Comparison of ENCODE assay signal across 8 mouse cellular contexts in the genomic region with DNA sequence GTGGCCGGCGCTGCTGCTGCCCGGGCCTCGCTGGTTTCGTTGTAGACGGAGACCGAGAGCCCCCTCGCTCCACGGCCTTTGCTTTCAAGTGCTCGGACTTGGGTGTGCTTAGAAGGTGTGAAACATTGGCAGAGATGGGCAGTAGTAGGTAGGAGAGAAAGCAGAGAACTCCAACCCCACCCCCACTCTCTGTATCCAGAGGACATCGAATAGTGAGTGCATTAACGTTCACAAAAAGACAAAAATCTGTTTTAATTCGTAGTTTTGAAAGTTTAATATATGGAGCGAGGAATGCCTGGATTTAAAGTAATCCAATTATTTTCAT.
DNase-seq lines count a peak whose midpoint lies in the region; ATAC-seq and TF ChIP-seq lines count a peak whose summit lies in the region.

No protein-coding gene starts in this region.

- peaks cover 4% of the 10 kb centered on the region; the same call in 1 of the 2 replicates for H3K79me2 ChIP-seq in liver, adult 2 months (ENCODE audit: control insufficient read depth, insufficient read depth, low read length)

- H3K9ac ChIP-seq in liver, adult 2 months (ENCODE audit: low read depth, low read length) = peak overlapping the region; percentile 81
- peak overlapping the region; percentile 79 for H3K9ac ChIP-seq in intestine, embryonic 16.5 days (ENCODE audit: low read depth, low read length)
- H3K9ac ChIP-seq in neural tube, embryonic 12.5 days = peak overlapping the region; percentile 70

- no peak; the same call in 1 of the 2 replicates for ATAC-seq in intestine, embryonic 16.5 days
- ATAC-seq in neural tube, embryonic 12.5 days (ENCODE audit: low FRiP score, low read depth) = no peak

- TF ChIP-seq CTCF in liver, adult 2 months (IDR thresholded peaks at IDR 0.05; ENCODE audit: low read depth, low read length) = no peak
- TF ChIP-seq CTCF in embryonic fibroblast, embryonic 13.5 days (IDR thresholded peaks at IDR 0.05; ENCODE audit: borderline replicate concordance, insufficient read depth, low read length) = no peak

- peaks cover 10% of the 10 kb centered on the region for H3K4me1 ChIP-seq in liver, adult 2 months (ENCODE audit: control insufficient read depth, insufficient read depth, low read length)
- H3K4me1 ChIP-seq in embryonic fibroblast, embryonic 13.5 days (ENCODE audit: control insufficient read depth, insufficient read depth, low read length) = peaks cover 14% of the 10 kb centered on the region
- H3K4me1 ChIP-seq in intestine, embryonic 16.5 days (ENCODE audit: control insufficient read depth, insufficient read depth, low read length) = peaks cover 30% of the 10 kb centered on the region
- peaks cover 22% of the 10 kb centered on the region for H3K4me1 ChIP-seq in neural tube, embryonic 12.5 days

- peak overlapping the region; percentile 57 for H3K4me3 ChIP-seq in liver, adult 2 months (ENCODE audit: insufficient read depth, low read depth, low read length)
- H3K4me3 ChIP-seq in embryonic fibroblast, embryonic 13.5 days (ENCODE audit: insufficient read depth, low read length) = peak overlapping the region; percentile 30
- peak overlapping the region; percentile 56 for H3K4me3 ChIP-seq in intestine, embryonic 16.5 days (ENCODE audit: low read length)
- peak overlapping the region; percentile 43 for H3K4me3 ChIP-seq in neural tube, embryonic 12.5 days

- DNase-seq in liver, adult 2 months (ENCODE audit: extremely low read depth, low read depth, low spot score) = no peak
- DNase-seq in liver = no peak
- no peak for DNase-seq in gastrocnemius, postnatal 25 days
- no peak for DNase-seq in urinary bladder, postnatal 10 days (ENCODE audit: low spot score)
- DNase-seq in embryo, embryonic 10 days (ENCODE audit: low spot score) = no peak

- peak overlapping the region; percentile 71 for H3K27ac ChIP-seq in liver, adult 2 months (replicated peaks; ENCODE audit: insufficient read depth, low read depth, low read length)
- no peak overlapping the region for H3K27ac ChIP-seq in embryonic fibroblast, embryonic 13.5 days (ENCODE audit: insufficient read depth, low read length)
- peak overlapping the region; percentile 76 for H3K27ac ChIP-seq in intestine, embryonic 16.5 days (ENCODE audit: low read length)
- peak overlapping the region; percentile 75; the same call in 1 of the 2 replicates for H3K27ac ChIP-seq in neural tube, embryonic 12.5 days

- H3K36me3 ChIP-seq in liver, adult 2 months (ENCODE audit: control insufficient read depth, insufficient read depth, low read length) = no peaks in the 10 kb centered on the region
- H3K36me3 ChIP-seq in intestine, embryonic 16.5 days (ENCODE audit: control insufficient read depth, insufficient read depth, low read length) = no peaks in the 10 kb centered on the region
- H3K36me3 ChIP-seq in neural tube, embryonic 12.5 days = no peaks in the 10 kb centered on the region

- WGBS in liver, adult 2 months = under 1% methylated on average over 14 of the region's 14 CpGs
- WGBS in intestine, embryonic 16.5 days = 2% methylated on average over 14 of the region's 14 CpGs
- 1% methylated on average over 14 of the region's 14 CpGs for WGBS in neural tube, embryonic 12.5 days

- 0 out of 2 replicates have a peak, but pooled peaks have one; percentile 39 for TF ChIP-seq POLR2A in liver, adult 2 months (IDR thresholded peaks at IDR 0.05; ENCODE audit: extremely low read depth, insufficient read depth, low read length)
- no peak for TF ChIP-seq POLR2A in embryonic fibroblast, embryonic 13.5 days (IDR thresholded peaks at IDR 0.05; ENCODE audit: low read depth, low read length)

- peak overlapping the region; percentile 90 for H3K4me2 ChIP-seq in intestine, embryonic 16.5 days (ENCODE audit: low read depth, low read length)
- peak overlapping the region; percentile 92 for H3K4me2 ChIP-seq in neural tube, embryonic 12.5 days (replicated peaks)

- H3K9me3 ChIP-seq in intestine, embryonic 16.5 days (ENCODE audit: control insufficient read depth, low read length) = no peaks in the 10 kb centered on the region
- no peaks in the 10 kb centered on the region for H3K9me3 ChIP-seq in neural tube, embryonic 12.5 days

- H3K27me3 ChIP-seq in liver, adult 2 months (ENCODE audit: control insufficient read depth, insufficient read depth, low read length) = no peaks in the 10 kb centered on the region
- H3K27me3 ChIP-seq in intestine, embryonic 16.5 days (replicated peaks; ENCODE audit: control insufficient read depth, insufficient read depth, low read length) = no peaks in the 10 kb centered on the region
- H3K27me3 ChIP-seq in neural tube, embryonic 12.5 days (replicated peaks) = no peaks in the 10 kb centered on the region
